Mouse (Mus musculus): Measurements from ENCODE around the gene Gin1. TPM values are rescaled to one million over a fixed set of nuclear protein-coding genes. Genes with fewer than 3 reads are reported as not detected.

Gin1 gene
- polyA plus RNA-seq, 1 experiment from 2014 or later: 14.9 TPM

- H3K4me3 ChIP-seq (ENCODE audit: low read depth, low read length): no peak overlapping the region
Measured at GRCm38 (mm10) chr1:97802207-97802902, 32.4 kb downstream of the Gin1 start.

GRCm38 (mm10) chr1:97804520-97804919 is 34.5 kb downstream of the Gin1 start:
- Histone ChIP-seq H3K9me3 (ENCODE audit: control insufficient read depth, low read length) (no peaks in the 10 kb centered on the region), H3K9ac (ENCODE audit: low read length) (no peak overlapping the region), H3K27ac (ENCODE audit: low read depth) (no peak overlapping the region), H3K4me1 (replicated peaks; ENCODE audit: control insufficient read depth, insufficient read depth, low read length) (no peaks in the 10 kb centered on the region), H3K4me3 (ENCODE audit: low read depth, low read length) (no peak overlapping the region), H3K4me2 (ENCODE audit: low read length) (no peak overlapping the region), H3K27me3 (replicated peaks; ENCODE audit: control insufficient read depth, insufficient read depth, low read length) (no peaks in the 10 kb centered on the region), H3K36me3 (ENCODE audit: control insufficient read depth, insufficient read depth, low read length) (no peaks in the 10 kb centered on the region)
- ATAC-seq (replicated peaks; ENCODE audit: low FRiP score, low TSS enrichment, low read depth) (no peak), DNase-seq (ENCODE audit: low spot score) (no peak)

More at GRCm38 (mm10) chr1:97802207-97802902, 32.4 kb downstream of the Gin1 start:
- ATAC-seq (replicated peaks; ENCODE audit: low FRiP score, low TSS enrichment, low read depth) (no peak), DNase-seq (ENCODE audit: low spot score) (no peak)
- no peak overlapping the region for H3K9ac ChIP-seq (ENCODE audit: low read length)
- no peak overlapping the region for H3K27ac ChIP-seq (ENCODE audit: low read depth)
- 49% methylated on average over 4 of the region's 4 CpGs for WGBS
- no peaks in the 10 kb centered on the region for H3K36me3 ChIP-seq (ENCODE audit: control insufficient read depth, insufficient read depth, low read length)
- no peaks in the 10 kb centered on the region for H3K9me3 ChIP-seq (ENCODE audit: control insufficient read depth, low read length)
- no peak overlapping the region for H3K4me2 ChIP-seq (ENCODE audit: low read length)
- H3K27me3 ChIP-seq (replicated peaks; ENCODE audit: control insufficient read depth, insufficient read depth, low read length): no peaks in the 10 kb centered on the region
- H3K4me1 ChIP-seq (replicated peaks; ENCODE audit: control insufficient read depth, insufficient read depth, low read length): no peaks in the 10 kb centered on the region

- H3K4me2 ChIP-seq (ENCODE audit: low read length): no peak overlapping the region
- no peaks in the 10 kb centered on the region for H3K4me1 ChIP-seq (replicated peaks; ENCODE audit: control insufficient read depth, insufficient read depth, low read length)
- no peak for DNase-seq (ENCODE audit: low spot score)
- H3K9ac ChIP-seq (ENCODE audit: low read length): no peak overlapping the region
- WGBS: 44% methylated on average over 2 of the region's 2 CpGs
- no peak for ATAC-seq (replicated peaks; ENCODE audit: low FRiP score, low TSS enrichment, low read depth)
- no peaks in the 10 kb centered on the region for H3K27me3 ChIP-seq (replicated peaks; ENCODE audit: control insufficient read depth, insufficient read depth, low read length)
- no peaks in the 10 kb centered on the region for H3K9me3 ChIP-seq (ENCODE audit: control insufficient read depth, low read length)
- H3K4me3 ChIP-seq (ENCODE audit: low read depth, low read length): no peak overlapping the region
- no peak overlapping the region for H3K27ac ChIP-seq (ENCODE audit: low read depth)
- H3K36me3 ChIP-seq (ENCODE audit: control insufficient read depth, insufficient read depth, low read length): no peaks in the 10 kb centered on the region
Measured at GRCm38 (mm10) chr1:97809255-97809912, 39.4 kb downstream of the Gin1 start.

- Histone ChIP-seq H3K4me3 (ENCODE audit: low read depth, low read length) (no peak overlapping the region), H3K4me2 (ENCODE audit: low read length) (no peak overlapping the region), H3K27me3 (replicated peaks; ENCODE audit: control insufficient read depth, insufficient read depth, low read length) (no peaks in the 10 kb centered on the region), H3K9me3 (ENCODE audit: control insufficient read depth, low read length) (no peaks in the 10 kb centered on the region), H3K36me3 (ENCODE audit: control insufficient read depth, insufficient read depth, low read length) (no peaks in the 10 kb centered on the region), H3K4me1 (replicated peaks; ENCODE audit: control insufficient read depth, insufficient read depth, low read length) (no peaks in the 10 kb centered on the region), H3K9ac (ENCODE audit: low read length) (no peak overlapping the region), H3K27ac (ENCODE audit: low read depth) (no peak overlapping the region)
- no peak for DNase-seq (ENCODE audit: low spot score)
- no peak for ATAC-seq (replicated peaks; ENCODE audit: low FRiP score, low TSS enrichment, low read depth)
- 95% methylated on average over 3 of the region's 3 CpGs for WGBS
Measured at GRCm38 (mm10) chr1:97821282-97821681, 51.3 kb downstream of the Gin1 start.

- Histone ChIP-seq H3K4me2 (ENCODE audit: low read length) (no peak overlapping the region), H3K9me3 (ENCODE audit: control insufficient read depth, low read length) (no peaks in the 10 kb centered on the region), H3K4me3 (ENCODE audit: low read depth, low read length) (no peak overlapping the region), H3K27ac (ENCODE audit: low read depth) (no peak overlapping the region), H3K4me1 (replicated peaks; ENCODE audit: control insufficient read depth, insufficient read depth, low read length) (no peaks in the 10 kb centered on the region), H3K9ac (ENCODE audit: low read length) (no peak overlapping the region), H3K27me3 (replicated peaks; ENCODE audit: control insufficient read depth, insufficient read depth, low read length) (no peaks in the 10 kb centered on the region), H3K36me3 (ENCODE audit: control insufficient read depth, insufficient read depth, low read length) (no peaks in the 10 kb centered on the region)
- DNase-seq (ENCODE audit: low spot score) (no peak), ATAC-seq (replicated peaks; ENCODE audit: low FRiP score, low TSS enrichment, low read depth) (no peak)
- 74% methylated on average over 5 of the region's 5 CpGs for WGBS
Measured at GRCm38 (mm10) chr1:97822203-97822602, 52.2 kb downstream of the Gin1 start.

- H3K9ac ChIP-seq (ENCODE audit: low read length): no peak overlapping the region
- no peak overlapping the region for H3K27ac ChIP-seq (ENCODE audit: low read depth)
- H3K4me3 ChIP-seq (ENCODE audit: low read depth, low read length): no peak overlapping the region
- no peaks in the 10 kb centered on the region for H3K9me3 ChIP-seq (ENCODE audit: control insufficient read depth, low read length)
- no peaks in the 10 kb centered on the region for H3K27me3 ChIP-seq (replicated peaks; ENCODE audit: control insufficient read depth, insufficient read depth, low read length)
- no peaks in the 10 kb centered on the region for H3K4me1 ChIP-seq (replicated peaks; ENCODE audit: control insufficient read depth, insufficient read depth, low read length)
- no peaks in the 10 kb centered on the region for H3K36me3 ChIP-seq (ENCODE audit: control insufficient read depth, insufficient read depth, low read length)
- WGBS: 93% methylated on average over 7 of the region's 7 CpGs
- H3K4me2 ChIP-seq (ENCODE audit: low read length): no peak overlapping the region
- DNase-seq (ENCODE audit: low spot score) (no peak), ATAC-seq (replicated peaks; ENCODE audit: low FRiP score, low TSS enrichment, low read depth) (no peak)
Measured at GRCm38 (mm10) chr1:97822904-97823303, 52.9 kb downstream of the Gin1 start.

- Histone ChIP-seq H3K4me1 (replicated peaks; ENCODE audit: control insufficient read depth, insufficient read depth, low read length) (no peaks in the 10 kb centered on the region), H3K27ac (ENCODE audit: low read depth) (no peak overlapping the region), H3K27me3 (replicated peaks; ENCODE audit: control insufficient read depth, insufficient read depth, low read length) (no peaks in the 10 kb centered on the region), H3K9me3 (ENCODE audit: control insufficient read depth, low read length) (no peaks in the 10 kb centered on the region), H3K9ac (ENCODE audit: low read length) (no peak overlapping the region), H3K4me2 (ENCODE audit: low read length) (no peak overlapping the region), H3K4me3 (ENCODE audit: low read depth, low read length) (no peak overlapping the region), H3K36me3 (ENCODE audit: control insufficient read depth, insufficient read depth, low read length) (0 out of 2 replicates have a peak, but pooled peaks cover 2% of the 10 kb centered on the region)
- WGBS: 38% methylated on average over 2 of the region's 2 CpGs
- no peak for ATAC-seq (replicated peaks; ENCODE audit: low FRiP score, low TSS enrichment, low read depth)
- DNase-seq (ENCODE audit: low spot score): no peak
Measured at GRCm38 (mm10) chr1:97827566-97827965, 57.6 kb downstream of the Gin1 start.

- no peak overlapping the region for H3K27ac ChIP-seq (ENCODE audit: low read depth)
- H3K36me3 ChIP-seq (ENCODE audit: control insufficient read depth, insufficient read depth, low read length): 0 out of 2 replicates have a peak, but pooled peaks cover 2% of the 10 kb centered on the region
- 91% methylated on average over 5 of the region's 5 CpGs for WGBS
- ATAC-seq (replicated peaks; ENCODE audit: low FRiP score, low TSS enrichment, low read depth) (no peak), DNase-seq (ENCODE audit: low spot score) (no peak)
- no peak overlapping the region for H3K9ac ChIP-seq (ENCODE audit: low read length)
- H3K9me3 ChIP-seq (ENCODE audit: control insufficient read depth, low read length): no peaks in the 10 kb centered on the region
- H3K4me3 ChIP-seq (ENCODE audit: low read depth, low read length): no peak overlapping the region
- no peak overlapping the region for H3K4me2 ChIP-seq (ENCODE audit: low read length)
- no peaks in the 10 kb centered on the region for H3K27me3 ChIP-seq (replicated peaks; ENCODE audit: control insufficient read depth, insufficient read depth, low read length)
- no peaks in the 10 kb centered on the region for H3K4me1 ChIP-seq (replicated peaks; ENCODE audit: control insufficient read depth, insufficient read depth, low read length)
Measured at GRCm38 (mm10) chr1:97828087-97828486, 58.1 kb downstream of the Gin1 start.

Measured in intestine, embryonic 14.5 days (tissue).